Mouse (Mus musculus) kidney, postnatal 25 days (tissue): Measurements from ENCODE around the gene Smtnl2.
"Not testable (repeated sequence)": the region's sequence is repeated elsewhere in the genome, so short reads cannot be mapped to it uniquely, and the experiment has no call there.

Source experiments
- DNase-seq, 2 experiments: peaks; one replicate each; pipeline ENCODE4 v3.0.0; 2021; ENCODE audit warnings: mixed read lengths in 2 of 2

The Smtnl2 gene

DNA sequence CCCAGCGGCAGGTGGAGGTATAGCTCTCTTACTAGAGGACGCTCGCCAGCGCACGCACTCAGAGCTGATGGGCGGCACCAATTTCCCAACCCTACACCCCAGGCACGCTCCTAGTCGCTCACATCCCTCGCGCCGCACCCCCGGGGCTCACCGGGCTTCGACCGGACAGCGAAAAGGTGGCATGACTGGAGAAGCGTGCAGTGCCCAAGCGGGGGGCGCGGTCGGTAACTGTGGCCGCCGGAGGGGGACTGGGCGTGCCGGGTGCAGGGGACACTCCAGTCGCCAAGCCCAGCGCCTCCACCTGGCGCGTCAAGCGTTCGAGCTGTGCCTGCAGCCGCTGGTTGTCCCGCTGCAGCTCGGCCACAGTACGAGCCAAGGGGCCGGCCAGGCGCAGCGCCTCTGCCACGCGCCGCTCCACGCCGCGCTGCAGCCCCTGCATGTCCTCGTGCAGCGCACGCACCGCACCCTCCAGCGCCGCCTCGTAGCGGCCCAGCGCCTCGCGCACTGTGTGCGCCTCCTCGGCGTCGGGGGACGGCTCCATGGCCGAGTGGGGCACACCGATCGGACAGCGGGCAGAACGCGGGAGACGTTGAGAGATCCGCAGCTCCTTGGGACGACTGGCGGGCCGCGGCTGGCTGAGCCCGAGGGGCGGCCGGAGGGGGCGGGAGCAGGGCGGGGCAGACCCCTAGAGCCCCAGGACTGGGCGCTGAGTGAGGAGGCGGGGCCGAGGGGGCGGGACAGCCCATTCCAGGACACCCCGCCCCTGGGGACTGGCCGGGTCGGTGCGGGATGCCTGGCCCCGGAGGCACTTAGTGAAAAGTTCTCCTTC lies at the start of gene Smtnl2:
TSS of gene Smtnl2 (minus strand) at position 621 of the 829 bp plus-strand sequence.
- DNase-seq, result peak; percentile 94 to 97

DNA sequence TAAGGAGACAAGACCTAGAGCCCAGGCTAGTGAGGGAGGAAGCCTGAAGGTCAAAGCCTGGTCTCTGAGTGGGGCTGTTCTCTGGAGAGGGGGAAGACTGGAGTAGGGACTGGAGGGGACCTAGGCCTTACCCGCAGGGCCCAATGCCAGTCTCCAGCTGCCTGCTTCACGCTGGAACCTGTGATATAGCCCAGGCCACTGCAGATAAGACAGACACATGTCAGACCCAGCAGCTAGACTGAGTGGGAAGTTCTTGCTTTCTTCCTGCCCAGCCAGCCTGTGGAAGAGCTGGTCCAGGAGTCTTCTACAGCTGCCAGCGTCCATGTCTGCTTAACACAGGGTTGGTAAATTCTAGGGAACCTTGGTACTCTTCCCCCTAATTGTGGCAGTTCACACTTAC lies 47.0 kb upstream of the Smtnl2 start:
- DNase-seq, result no peak

DNA sequence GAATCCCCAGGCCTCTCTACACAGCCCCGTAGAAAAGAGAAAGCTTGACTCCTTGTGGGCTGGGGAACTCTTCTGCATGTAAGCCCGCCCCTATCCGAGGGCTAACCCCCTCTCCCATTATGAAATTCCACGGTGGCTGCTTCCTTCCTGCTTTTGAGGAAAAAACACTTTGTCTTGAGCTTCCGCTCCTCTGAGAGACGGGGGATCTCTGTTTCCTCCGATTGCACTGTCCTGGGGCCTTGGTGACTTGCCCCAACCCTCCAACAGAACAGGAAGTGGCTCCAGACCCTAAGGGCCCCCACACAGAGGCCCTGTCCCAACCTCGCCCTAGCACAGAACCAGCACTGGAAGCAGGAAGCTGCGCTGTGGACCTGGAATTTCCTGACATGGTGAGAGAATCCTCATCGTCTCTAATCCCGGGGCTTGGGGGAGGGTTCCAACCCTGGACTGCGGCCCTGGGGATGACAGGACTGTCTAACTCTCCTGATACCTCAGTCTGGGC lies 46.5 kb upstream of the Smtnl2 start:
- peak; percentile 59 to 83 for DNase-seq

- DNase-seq, result peak in 1 of 2 experiments; percentile 38
Measured at GRCm38 (mm10) chr11:72455694-72456093, 44.2 kb upstream of the Smtnl2 start.

- peak in 1 of 2 experiments; percentile 49 for DNase-seq
Measured at GRCm38 (mm10) chr11:72453105-72453953, 41.8 kb upstream of the Smtnl2 start.

DNA sequence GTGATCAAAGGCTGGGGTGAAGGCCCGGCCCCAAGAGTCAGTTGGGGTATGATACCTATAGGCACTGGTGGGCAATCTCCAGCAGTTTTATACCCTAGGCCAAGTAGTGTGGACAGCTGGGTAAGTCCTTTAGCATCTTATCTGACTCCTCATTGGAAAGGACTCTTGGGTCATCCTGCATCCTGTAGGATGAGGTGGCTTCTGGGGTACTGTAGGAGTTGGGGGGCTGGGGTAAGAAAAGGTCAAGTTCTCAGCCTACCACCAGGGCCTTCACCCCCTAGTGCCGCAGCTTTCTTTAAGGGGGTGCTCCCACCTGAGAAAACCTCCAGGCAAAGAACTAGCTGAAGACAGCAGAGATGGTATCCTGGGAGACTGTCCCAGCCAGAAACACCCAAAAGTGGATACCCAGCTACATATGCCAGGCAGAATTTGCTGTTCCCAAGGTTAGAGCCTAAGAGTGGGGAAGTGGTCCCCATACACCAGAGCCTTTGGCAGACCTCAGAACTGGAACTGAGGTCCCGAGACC lies 40.7 kb upstream of the Smtnl2 start:
- no peak for DNase-seq

DNA sequence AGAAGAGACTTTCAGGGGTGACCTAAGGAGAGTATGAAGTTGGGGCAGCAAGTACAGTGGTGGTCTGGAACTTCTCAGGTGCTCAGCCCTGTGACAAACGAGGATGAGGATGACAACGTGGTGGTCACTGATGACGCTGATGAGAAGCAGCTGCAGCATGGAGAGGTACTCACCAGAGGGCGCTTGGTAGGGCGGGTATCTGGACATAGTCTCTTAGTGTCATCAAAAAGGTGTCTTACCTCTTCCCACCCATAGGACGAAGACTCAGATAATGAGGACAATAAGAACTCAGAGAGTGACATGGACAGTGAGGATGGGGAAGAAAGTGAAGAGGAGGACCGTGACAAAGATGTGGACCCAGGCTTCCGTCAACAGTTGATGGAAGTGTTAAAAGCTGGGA lies 36.0 kb upstream of the Smtnl2 start:
- no peak for DNase-seq

DNA sequence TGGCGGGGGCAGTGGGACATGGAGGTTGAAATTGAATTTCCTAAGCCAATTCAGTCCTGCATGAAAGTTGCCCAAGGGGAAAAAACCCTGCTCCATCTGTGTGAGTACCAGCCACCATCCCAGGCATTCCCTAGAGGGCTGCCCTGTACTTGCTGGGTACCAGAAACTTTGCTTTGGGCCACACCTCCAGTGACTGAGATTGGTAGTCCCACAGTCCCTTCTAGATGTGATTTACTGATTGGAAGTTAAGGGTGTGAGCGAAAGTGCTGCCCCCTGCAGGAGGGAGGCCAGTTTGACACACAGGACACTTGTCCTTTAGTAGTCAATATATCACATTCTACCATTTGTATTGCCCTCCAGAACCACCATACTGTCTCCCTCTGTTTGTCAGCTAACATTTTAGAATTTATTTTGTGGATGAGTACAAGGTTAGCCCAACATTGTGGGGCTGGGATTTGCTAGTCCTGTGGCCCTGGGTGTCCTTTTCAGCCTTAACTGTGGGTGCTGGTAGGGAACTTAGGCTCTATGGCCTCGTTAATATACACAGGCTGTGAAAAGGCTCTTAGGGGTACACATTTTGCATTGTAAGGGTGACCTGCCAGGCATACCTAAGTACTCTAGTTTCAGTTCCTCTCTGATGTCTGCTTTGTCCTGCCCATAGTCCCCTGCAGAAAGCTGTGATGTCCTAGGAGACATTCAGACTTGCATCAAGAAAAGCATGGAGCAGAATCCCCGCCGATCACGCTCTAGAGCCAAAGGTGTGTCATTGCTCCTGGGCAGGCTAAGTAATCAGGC lies 35.0 kb upstream of the Smtnl2 start:
- peak; percentile 57 to 65 for DNase-seq

DNA sequence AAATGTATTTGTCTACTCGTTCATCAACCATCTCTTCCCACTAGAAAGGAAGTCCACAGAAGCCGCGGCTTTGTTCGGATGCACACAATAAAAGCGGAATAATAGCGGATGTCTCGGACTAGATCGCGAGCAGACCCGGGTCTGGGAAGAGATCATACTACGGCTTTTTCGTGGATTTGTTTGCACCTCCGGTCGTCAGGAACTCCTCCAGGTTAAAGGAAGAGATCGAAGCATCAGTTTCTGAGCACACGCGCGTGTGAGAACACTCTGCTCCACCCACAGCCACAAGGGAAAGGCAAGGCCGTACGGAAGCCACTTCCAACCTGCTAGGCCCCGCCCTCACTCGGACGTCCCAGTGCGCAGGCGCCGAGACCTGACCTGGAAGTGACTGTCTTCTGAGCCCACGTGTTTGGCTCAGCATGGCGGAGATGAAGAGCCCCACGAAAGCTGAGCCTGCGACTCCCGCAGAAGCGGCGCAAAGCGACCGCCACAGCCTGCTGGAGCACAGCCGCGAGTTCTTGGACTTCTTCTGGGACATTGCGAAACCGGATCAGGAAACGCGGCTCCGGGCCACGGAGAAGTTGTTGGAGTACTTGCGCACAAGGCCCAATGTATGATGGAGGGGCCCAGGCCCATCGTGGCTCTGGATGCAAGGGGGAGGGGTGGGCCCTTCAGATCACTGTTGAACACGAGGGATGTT lies 29.6 kb upstream of the Smtnl2 start, which contains the start of gene Mybbp1a:
TSS of gene Mybbp1a (plus strand) at position 391 of the 700 bp plus-strand sequence.
- DNase-seq, result peak; percentile 98 to 99

DNA sequence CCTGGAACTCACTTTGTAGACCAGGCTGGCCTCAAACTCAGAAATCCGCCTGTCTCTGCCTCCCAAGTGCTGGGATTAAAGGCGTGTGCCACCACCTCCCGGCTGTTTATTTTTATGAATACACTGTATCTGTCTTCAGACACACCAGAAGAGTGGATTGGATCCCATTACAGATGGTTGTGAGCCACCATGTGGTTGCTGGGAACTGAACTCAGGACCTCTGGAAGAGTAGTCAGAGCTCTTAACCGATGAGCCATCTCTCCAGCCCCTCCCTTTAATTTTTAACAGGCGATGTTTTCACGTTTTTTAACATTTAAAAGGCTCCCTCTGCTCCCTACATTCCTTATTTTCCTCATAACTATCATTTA lies 29.1 kb upstream of the Smtnl2 start:
- not testable (repeated sequence) for DNase-seq

DNA sequence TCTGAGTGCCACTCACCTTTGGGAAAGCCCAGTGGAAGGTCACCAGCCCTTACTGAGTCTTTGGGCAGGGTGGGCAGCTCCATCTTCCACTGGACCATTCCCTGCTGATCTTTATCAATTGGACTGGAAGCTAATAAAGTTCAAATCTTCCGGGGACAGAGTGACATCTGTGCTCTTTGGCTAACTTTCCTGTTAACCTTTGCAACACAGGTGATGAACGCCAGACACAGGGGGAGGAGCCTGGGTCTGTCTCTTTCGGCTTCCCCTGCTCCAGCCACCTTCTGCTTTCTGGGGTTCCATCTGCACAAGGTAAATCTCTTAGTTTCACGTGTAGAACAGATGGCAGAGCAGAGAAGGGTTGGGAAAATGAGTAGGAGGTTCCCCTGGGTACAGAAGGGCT lies 26.9 kb upstream of the Smtnl2 start:
- DNase-seq, result no peak

DNA sequence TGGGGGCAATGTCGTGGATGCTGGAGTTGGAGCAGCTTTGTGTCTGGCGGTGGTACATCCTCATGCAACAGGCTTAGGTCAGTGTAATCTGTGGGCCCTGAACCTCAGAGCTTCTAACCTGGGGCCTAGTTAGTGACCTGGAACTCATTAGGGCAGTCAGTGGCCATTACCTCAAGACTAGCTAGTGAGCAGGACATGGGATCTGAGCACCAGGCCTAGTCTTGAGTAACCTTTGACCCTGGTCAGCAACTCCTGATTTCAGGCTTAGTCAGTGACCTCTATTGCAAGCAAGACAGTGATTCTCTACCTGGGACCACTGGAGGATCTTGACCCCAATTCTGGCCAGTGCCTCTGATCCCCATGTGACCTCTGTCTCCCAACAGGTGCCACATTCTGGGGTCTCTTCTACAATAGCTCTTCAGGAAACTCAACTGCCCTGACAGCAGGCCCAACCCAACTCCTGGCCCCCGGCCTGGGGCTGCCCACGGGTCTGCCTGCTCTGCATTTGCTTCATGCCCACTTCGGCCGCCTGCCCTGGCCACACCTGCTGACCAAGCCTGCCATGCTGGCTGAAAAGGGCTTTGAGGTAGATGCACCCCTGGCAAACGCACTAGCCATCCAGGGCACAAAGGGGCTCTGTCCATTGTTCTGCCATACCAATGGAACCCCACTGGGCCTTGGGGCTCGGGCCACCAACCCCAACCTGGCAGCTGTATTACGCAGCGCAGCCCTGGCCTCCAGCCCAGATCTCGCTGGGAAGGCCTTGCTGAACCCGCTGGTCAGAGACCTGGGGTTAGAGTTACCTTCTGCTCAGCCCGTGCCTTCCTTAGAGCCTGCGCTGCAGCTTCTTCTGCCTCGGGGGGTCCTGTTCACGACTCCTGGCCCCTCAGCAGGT lies 25.5 kb upstream of the Smtnl2 start:
- peak; percentile 38 to 70 for DNase-seq

GRCm38 (mm10) chr11:72436271-72436670 lies 24.8 kb upstream of the Smtnl2 start:
- DNase-seq, result peak; percentile 54 to 70

- DNase-seq, result peak; percentile 81 to 85
Measured at GRCm38 (mm10) chr11:72435694-72436045, 24.2 kb upstream of the Smtnl2 start.

DNA sequence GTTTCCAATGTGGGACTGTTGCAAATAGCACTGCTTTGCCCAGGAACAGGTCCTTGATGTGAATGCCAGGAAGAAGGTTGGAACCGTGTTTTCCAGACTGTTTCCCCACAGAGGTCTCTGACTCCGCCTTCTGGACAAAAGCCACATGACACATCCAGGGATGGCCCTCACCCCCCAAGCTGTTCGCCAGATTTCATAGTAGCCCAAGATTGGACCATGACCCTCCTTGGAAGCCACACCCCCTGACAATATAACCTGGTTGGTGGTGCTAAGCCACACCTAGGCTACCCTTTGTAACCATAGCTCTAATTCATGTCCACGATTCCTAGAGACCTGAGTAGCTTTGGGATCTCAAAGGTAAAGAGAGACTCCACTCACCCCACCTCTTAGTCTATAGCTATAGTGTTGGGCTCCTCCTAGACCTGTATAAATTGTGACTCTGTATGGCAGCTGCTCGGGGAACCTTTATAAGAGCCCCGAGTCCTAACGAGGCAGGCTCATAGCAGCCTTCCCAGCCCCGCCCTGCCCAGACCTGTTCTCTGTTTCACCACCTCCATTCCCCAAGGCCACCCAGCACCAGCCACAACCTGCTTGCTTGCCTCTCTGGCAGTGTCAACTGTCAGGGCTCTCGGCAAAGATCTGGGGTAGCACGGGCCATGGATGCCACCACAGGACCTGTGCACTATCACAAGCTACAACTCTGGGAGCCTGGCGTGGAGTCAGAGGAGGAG lies 23.6 kb upstream of the Smtnl2 start, which contains the start of gene Ggt6:
TSS of gene Ggt6 (plus strand) at position 564 of the 731 bp plus-strand sequence.
- peak; percentile 88 to 92 for DNase-seq

GRCm38 (mm10) chr11:72430311-72431068 lies 19.0 kb upstream of the Smtnl2 start:
- not testable (repeated sequence) for DNase-seq

- peak; percentile 79 to 87 for DNase-seq
Measured at GRCm38 (mm10) chr11:72429288-72429690, 17.8 kb upstream of the Smtnl2 start.

- DNase-seq, result peak; percentile 91 to 95
Measured at GRCm38 (mm10) chr11:72428694-72429093, 17.2 kb upstream of the Smtnl2 start.

DNA sequence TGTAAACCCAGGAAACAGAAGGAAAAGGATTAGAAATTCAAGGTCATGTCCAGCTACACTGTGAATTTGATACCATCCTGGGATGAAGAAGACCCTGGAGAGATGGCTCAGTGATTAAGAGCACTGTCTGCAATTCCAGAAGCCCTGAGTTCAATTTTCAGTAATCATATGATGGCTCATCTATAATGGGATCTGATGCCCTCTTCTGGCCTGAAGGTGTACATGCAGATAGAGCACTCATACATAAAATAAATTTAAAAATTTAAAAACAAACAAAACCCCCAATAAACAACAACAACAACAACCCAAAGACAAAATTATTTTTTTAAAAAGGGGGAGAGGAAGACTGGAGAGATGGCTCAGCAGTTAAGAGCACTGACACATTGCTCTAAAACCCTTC lies 15.4 kb upstream of the Smtnl2 start:
- DNase-seq, result no peak
